Mouse (Mus musculus) liver, embryonic 13.5 days (tissue): ENCODE results near the gene Synj2. TPM values are rescaled to one million over a fixed set of nuclear protein-coding genes. Genes with fewer than 3 reads are reported as not detected.
A peak's percentile ranks its signal among the peaks of the same experiment; 100 is the strongest.

Experiments used
- ATAC-seq: fragments of 200-750 bp; cut with Nextera tagmentation; 2 replicates; pipeline ENCODE4 v1.8.0; 2017; ENCODE audit warnings: low read depth, mild to moderate bottlenecking, moderate number of reproducible peaks, moderate library complexity
- DNase-seq: peaks from one replicate; pipeline ENCODE4 v3.0.0; 2022
- H3K27ac ChIP-seq: fragments of 300-500 bp; sonication (generic); 2 replicates; pipeline ENCODE4 v1.5.1; 2015; ENCODE audit warnings: moderate library complexity, mild to moderate bottlenecking, inconsistent platforms
- H3K27me3 ChIP-seq: fragments of 300-500 bp; sonication (generic); 2 replicates; pipeline ENCODE4 v1.6.1; 2015; ENCODE audit warnings: mild to moderate bottlenecking, inconsistent platforms
- H3K36me3 ChIP-seq: fragments of 300-500 bp; sonication (generic); 2 replicates; pipeline ENCODE4 v1.6.1; 2015; ENCODE audit warnings: mild to moderate bottlenecking, inconsistent platforms
- H3K4me1 ChIP-seq: fragments of 300-500 bp; sonication (generic); replicated peaks from 2 replicates; pipeline ENCODE4 v1.6.1; 2015; ENCODE audit warnings: inconsistent platforms
- H3K4me2 ChIP-seq: fragments of 300-500 bp; sonication (generic); 2 replicates; pipeline ENCODE4 v1.6.1; 2015; ENCODE audit warnings: inconsistent platforms, mild to moderate bottlenecking, moderate library complexity
- H3K4me3 ChIP-seq: fragments of 300-500 bp; sonication (generic); replicated peaks from 2 replicates; pipeline ENCODE4 v1.5.1; 2015; ENCODE audit warnings: mild to moderate bottlenecking, inconsistent platforms
- H3K9ac ChIP-seq: fragments of 300-500 bp; sonication (generic); 2 replicates; pipeline ENCODE4 v1.6.1; 2015; ENCODE audit warnings: mild to moderate bottlenecking, inconsistent platforms
- H3K9me3 ChIP-seq: fragments of 300-500 bp; sonication (generic); replicated peaks from 2 replicates; pipeline ENCODE4 v1.6.1; 2016; ENCODE audit warnings: inconsistent platforms
- WGBS: fragments of 180-500 bp; shearing (Covaris S2); methylation state at CpG from one replicate; pipeline ENCODE4 v1.1.7; 2015; ENCODE audit not compliant: insufficient replicate concordance; 5-methylcytosine and 5-hydroxymethylcytosine counted together
- polyA plus RNA-seq: library from polyadenylated mRNA; unstranded; fragments of >200 nt; fragmentation: Nextera tagmentation; extraction: Ambion mirVana; gene quantifications from 2 replicates; pipeline ENCODE4 v1.2.1, GENCODE M21; 2015

The Synj2 gene
- polyA plus RNA-seq, result 1.0 and 1.3 TPM in 2 replicates

DNA sequence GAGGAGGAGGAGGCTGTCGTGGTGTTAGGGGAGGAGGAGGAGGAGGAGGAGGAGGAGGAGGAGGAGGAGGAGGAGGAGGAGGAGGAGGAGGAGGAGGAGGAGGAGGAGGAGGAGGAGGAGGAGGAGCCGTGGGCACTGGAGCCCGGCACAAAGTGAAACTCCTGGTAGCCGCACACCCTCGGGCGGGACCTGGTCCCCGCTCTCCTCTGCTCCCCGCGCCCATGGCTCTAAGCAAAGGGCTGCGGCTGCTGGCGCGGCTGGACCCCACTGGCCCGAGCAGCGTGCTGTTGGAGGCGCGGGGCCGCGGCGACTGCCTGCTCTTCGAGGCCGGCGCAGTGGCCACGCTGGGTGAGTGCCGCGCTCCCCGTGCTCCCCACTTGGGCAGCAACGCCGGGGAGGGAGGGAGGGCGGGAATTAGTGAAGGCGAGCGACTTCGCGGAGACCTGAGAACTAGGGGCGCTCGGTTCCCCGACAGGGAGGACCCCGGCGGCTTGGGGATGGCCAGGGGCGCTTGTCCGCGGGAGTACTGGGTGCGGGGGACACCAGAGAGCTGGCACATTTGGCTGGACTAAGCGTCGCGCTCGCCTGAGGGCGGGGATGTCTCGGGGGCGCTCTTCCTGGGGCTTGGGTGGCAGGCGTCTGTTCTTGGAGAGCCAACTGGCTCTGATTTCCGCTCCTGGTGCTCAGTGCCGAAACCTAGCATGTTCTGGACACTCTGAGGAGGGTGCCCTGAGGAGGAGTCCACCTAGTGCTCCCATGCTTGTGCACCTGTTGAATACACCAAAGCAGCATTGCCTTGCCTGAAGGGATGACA is at the start of gene Synj2:
Gene Synj2 (plus strand): TSS at position 51 of the 814 bp plus-strand sequence.
- H3K4me3 ChIP-seq, result peak within 1 kb of the TSS; percentile 70
- H3K4me2 ChIP-seq, result peak within 1 kb of the TSS; percentile 78
- DNase-seq (peak; percentile 17), ATAC-seq (peak; percentile 69)
- no peaks in the 10 kb centered on the region for H3K36me3 ChIP-seq
- WGBS, result 3% methylated on average over 48 of the region's 52 CpGs
- peaks cover 48% of the 10 kb centered on the region for H3K27me3 ChIP-seq
- H3K27ac ChIP-seq, result peak within 1 kb of the TSS; percentile 30; the same call in 1 of the 2 replicates
- H3K9me3 ChIP-seq, result no peaks in the 10 kb centered on the region
- H3K4me1 ChIP-seq, result peaks cover 16% of the 10 kb centered on the region
- H3K9ac ChIP-seq, result peak within 1 kb of the TSS; percentile 75

- no peaks in the 10 kb centered on the region for H3K9me3 ChIP-seq
- H3K27ac ChIP-seq, result peak overlapping the region; percentile 77
- H3K4me3 ChIP-seq, result no peak overlapping the region
- peaks cover 3% of the 10 kb centered on the region for H3K36me3 ChIP-seq
- no peak overlapping the region for H3K9ac ChIP-seq
- no peak overlapping the region for H3K4me2 ChIP-seq
- ATAC-seq (peak; percentile 39), DNase-seq (no peak)
- H3K27me3 ChIP-seq, result no peaks in the 10 kb centered on the region
- 58% methylated on average over 9 of the region's 9 CpGs for WGBS
- H3K4me1 ChIP-seq, result peaks cover 52% of the 10 kb centered on the region
These were observed 49.0 kb upstream of the Synj2 start for GRCm38 (mm10) chr17:5891933-5892683.

- Histone ChIP-seq H3K27me3 (no peaks in the 10 kb centered on the region), H3K4me3 (no peak overlapping the region), H3K4me1 (peaks cover 49% of the 10 kb centered on the region), H3K9me3 (no peaks in the 10 kb centered on the region), H3K4me2 (no peak overlapping the region; the same call in 1 of the 2 replicates), H3K36me3 (peaks cover 3% of the 10 kb centered on the region), H3K9ac (0 out of 2 replicates have a peak overlapping the region, but pooled peaks have one; percentile 3), H3K27ac (peak overlapping the region; percentile 77)
- ATAC-seq, result peak; percentile 88
- peak; percentile 25 for DNase-seq
- 2% methylated on average over 7 of the region's 7 CpGs for WGBS
These were observed 48.0 kb upstream of the Synj2 start for GRCm38 (mm10) chr17:5893092-5893491.

DNA sequence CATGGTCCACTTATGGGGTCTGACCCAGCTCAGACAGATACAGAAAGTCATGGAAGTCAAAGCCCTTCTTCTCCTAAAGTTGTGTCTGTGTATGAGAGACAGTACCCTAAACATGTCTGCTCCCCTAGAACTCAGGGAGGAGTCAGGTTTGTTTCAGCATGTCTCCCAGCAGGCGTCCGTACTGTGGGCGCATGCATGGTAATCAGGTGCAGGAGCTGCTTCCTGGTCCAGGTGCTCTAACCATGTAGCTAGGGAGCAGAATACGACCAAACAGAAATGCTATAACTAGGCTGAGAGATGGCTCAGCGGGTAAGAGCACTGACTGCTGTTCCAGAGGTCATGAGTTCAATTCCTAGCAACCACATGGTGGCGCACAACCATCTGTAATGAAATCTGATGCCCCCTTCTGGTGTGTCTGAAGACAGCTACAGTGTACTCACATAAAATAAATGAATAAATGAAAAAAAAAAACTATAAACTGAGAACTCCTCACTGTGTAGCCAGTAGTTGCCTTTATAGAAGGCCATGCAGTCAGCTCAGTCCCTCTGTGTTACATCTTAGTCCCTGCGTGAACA is 47.4 kb upstream of the Synj2 start:
- Histone ChIP-seq H3K4me2 (no peak overlapping the region; the same call in 1 of the 2 replicates), H3K27me3 (no peaks in the 10 kb centered on the region), H3K9me3 (no peaks in the 10 kb centered on the region), H3K36me3 (peaks cover 3% of the 10 kb centered on the region), H3K9ac (0 out of 2 replicates have a peak overlapping the region, but pooled peaks have one; percentile 3), H3K4me3 (no peak overlapping the region), H3K4me1 (peaks cover 49% of the 10 kb centered on the region), H3K27ac (peak overlapping the region; percentile 77)
- ATAC-seq (no peak), DNase-seq (no peak)
- WGBS, result 50% methylated on average over 7 of the region's 7 CpGs

- H3K4me1 ChIP-seq, result peaks cover 36% of the 10 kb centered on the region
- 57% methylated on average over 4 of the region's 4 CpGs for WGBS
- no peak overlapping the region for H3K4me3 ChIP-seq
- DNase-seq (no peak), ATAC-seq (no peak)
- H3K36me3 ChIP-seq, result peaks cover 19% of the 10 kb centered on the region
- H3K9ac ChIP-seq, result no peak overlapping the region
- no peak overlapping the region for H3K27ac ChIP-seq
- H3K9me3 ChIP-seq, result no peaks in the 10 kb centered on the region
- no peaks in the 10 kb centered on the region for H3K27me3 ChIP-seq
- H3K4me2 ChIP-seq, result no peak overlapping the region
These were observed 45.0 kb upstream of the Synj2 start for GRCm38 (mm10) chr17:5896066-5896465.

- Histone ChIP-seq H3K27ac (no peak overlapping the region), H3K4me3 (no peak overlapping the region), H3K36me3 (peaks cover 19% of the 10 kb centered on the region), H3K9ac (no peak overlapping the region), H3K9me3 (no peaks in the 10 kb centered on the region), H3K4me2 (no peak overlapping the region), H3K4me1 (peaks cover 31% of the 10 kb centered on the region), H3K27me3 (no peaks in the 10 kb centered on the region)
- 76% methylated on average over 7 of the region's 7 CpGs for WGBS
- no peak for DNase-seq
- no peak for ATAC-seq
These were observed 44.5 kb upstream of the Synj2 start for GRCm38 (mm10) chr17:5896607-5897006.

DNA sequence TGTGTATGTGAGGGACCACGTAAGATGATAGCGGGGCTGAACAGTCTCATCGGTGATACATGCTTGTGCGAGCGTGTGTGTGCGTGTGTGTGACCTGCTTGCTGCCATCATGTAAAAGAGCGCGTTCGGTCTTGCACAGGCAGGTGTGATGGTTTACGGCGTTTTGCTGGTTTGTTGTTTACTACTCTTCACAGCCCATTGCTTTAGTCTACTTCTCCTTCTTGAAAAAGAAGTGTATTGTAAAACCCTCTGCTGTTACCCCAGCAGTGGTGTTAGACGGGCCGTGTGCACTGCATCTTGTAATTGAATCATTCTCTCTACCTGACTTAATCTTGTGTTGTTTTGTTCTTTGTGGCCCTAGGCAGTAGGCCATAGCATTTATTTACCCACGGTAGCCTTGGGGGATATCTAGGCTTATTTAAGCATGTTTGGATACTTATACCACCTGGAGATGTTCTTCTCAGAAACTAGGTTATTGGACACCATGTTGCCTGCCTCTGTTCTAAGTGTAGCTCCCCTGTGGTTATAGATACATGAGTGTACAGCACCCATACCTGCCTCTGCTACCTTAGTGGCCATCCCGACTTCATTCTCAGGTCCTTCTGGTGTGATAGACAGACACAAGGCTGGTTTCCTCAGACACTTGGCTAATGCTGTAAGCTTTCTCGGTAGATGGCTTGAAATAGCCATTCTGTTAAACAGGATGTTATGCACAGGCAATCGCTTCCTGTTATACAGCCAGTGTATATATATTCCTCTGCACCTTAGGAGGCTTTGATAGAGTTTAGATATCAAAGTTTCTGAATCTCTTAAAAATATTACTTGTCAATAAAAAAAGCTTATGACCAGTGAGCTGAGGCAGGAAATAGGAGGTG is 43.5 kb upstream of the Synj2 start:
- DNase-seq (no peak), ATAC-seq (no peak)
- Histone ChIP-seq H3K4me2 (no peak overlapping the region), H3K27me3 (no peaks in the 10 kb centered on the region), H3K4me3 (no peak overlapping the region), H3K9ac (no peak overlapping the region), H3K4me1 (peaks cover 22% of the 10 kb centered on the region), H3K9me3 (no peaks in the 10 kb centered on the region), H3K27ac (no peak overlapping the region), H3K36me3 (peaks cover 28% of the 10 kb centered on the region)
- 82% methylated on average over 17 of the region's 17 CpGs for WGBS

DNA sequence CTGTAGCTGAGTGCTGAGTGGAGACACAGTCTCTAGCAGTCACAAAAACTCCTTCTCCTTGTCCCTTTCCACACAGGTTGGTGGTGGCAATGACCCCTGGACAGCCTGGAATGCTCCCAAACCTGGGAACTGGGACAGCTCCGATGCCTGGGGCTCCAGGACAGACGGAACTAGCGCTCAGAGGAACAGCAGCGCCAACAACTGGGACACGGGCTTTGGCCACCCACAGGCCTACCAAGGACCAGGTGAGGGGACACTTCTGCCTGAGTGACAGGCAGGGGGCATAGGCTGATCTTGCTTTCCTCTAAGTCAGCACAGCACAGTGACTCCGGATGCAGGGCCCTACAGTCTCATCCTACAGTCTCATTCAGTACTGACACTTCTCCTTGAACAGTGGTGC is 41.8 kb upstream of the Synj2 start:
- no peaks in the 10 kb centered on the region for H3K27me3 ChIP-seq
- no peak overlapping the region for H3K27ac ChIP-seq
- H3K4me1 ChIP-seq, result peaks cover 5% of the 10 kb centered on the region
- no peaks in the 10 kb centered on the region for H3K9me3 ChIP-seq
- no peak overlapping the region for H3K4me2 ChIP-seq
- H3K4me3 ChIP-seq, result no peak overlapping the region
- H3K9ac ChIP-seq, result no peak overlapping the region
- whole genome bisulfite sequencing, result 78% methylated on average over 6 of the region's 6 CpGs
- H3K36me3 ChIP-seq, result peaks cover 33% of the 10 kb centered on the region
- ATAC-seq (no peak), DNase-seq (no peak)

DNA sequence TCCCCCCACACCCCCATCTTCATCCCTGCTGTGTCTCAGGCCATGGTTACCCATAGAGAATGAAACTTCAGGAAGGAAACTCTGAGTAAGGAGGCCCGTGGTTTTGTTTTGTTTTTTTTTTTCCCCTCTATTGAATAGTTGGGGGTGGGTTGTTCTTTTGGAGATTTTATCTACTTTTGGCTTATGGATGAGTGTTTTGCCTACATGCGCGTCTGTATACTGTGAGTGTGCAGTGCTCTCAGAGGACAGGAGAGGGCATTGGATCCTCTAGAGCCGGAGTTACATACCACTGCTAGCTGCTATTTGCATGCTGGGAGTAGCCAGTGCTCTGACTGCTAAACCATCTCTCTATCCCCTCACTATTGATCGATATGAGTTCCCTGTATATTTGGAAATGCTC is 39.7 kb upstream of the Synj2 start:
- Histone ChIP-seq H3K4me2 (no peak overlapping the region), H3K9ac (no peak overlapping the region), H3K27me3 (no peaks in the 10 kb centered on the region), H3K36me3 (peaks cover 46% of the 10 kb centered on the region), H3K4me3 (no peak overlapping the region), H3K27ac (no peak overlapping the region), H3K4me1 (peaks cover 13% of the 10 kb centered on the region), H3K9me3 (no peaks in the 10 kb centered on the region)
- 71% methylated on average over 5 of the region's 5 CpGs for WGBS
- DNase-seq (no peak), ATAC-seq (no peak)

GRCm38 (mm10) chr17:5903630-5904301 is 37.3 kb upstream of the Synj2 start:
- no peak for DNase-seq
- peaks cover 13% of the 10 kb centered on the region for H3K4me1 ChIP-seq
- H3K9me3 ChIP-seq, result no peaks in the 10 kb centered on the region
- no peaks in the 10 kb centered on the region for H3K27me3 ChIP-seq
- H3K4me2 ChIP-seq, result no peak overlapping the region
- WGBS, result 66% methylated on average over 6 of the region's 6 CpGs
- H3K36me3 ChIP-seq, result peaks cover 57% of the 10 kb centered on the region
- ATAC-seq, result no peak
- H3K9ac ChIP-seq, result no peak overlapping the region
- no peak overlapping the region for H3K27ac ChIP-seq
- H3K4me3 ChIP-seq, result no peak overlapping the region
